Comparison of ENCODE assay signal across 9 mouse cellular contexts in genomic region chr2:57102856-57103844, GRCm38 (mm10). TPM values are rescaled to one million over a fixed set of nuclear protein-coding genes. Genes with fewer than 3 reads are reported as not detected.
DNase-seq lines count a peak whose midpoint lies in the region; ATAC-seq and TF ChIP-seq lines count a peak whose summit lies in the region.
"Had no signal": no experiment of that assay in that cellular context is flagged by ENCODE, and none has a peak within 500 bp of the region (broad histone marks: within the 10 kb centered on the region; RNA-seq: fewer than 3 reads in every experiment).

No protein-coding gene starts in this region.

- H3K9ac ChIP-seq in heart, embryonic 12.5 days = no peak overlapping the region
- no peak overlapping the region for H3K9ac ChIP-seq in hindbrain, postnatal 0 days (replicated peaks; ENCODE audit: low read length)
- no peak overlapping the region; the same call in 1 of the 2 replicates for H3K9ac ChIP-seq in midbrain, embryonic 15.5 days

- DNase-seq in heart, adult 8-10 months (ENCODE audit: low spot score) = no peak
- peak; percentile 47 for DNase-seq in embryo, embryonic 11 days
- no peak for DNase-seq in hindbrain, postnatal 0 days (ENCODE audit: low spot score)
- DNase-seq in adrenal gland, postnatal 14 days = no peak
- no peak for DNase-seq in right cerebral cortex, postnatal 4 days
- DNase-seq in B cell, adult 2 months = no peak

- no peak for ATAC-seq in heart, embryonic 12.5 days (ENCODE audit: insufficient number of reproducible peaks, low FRiP score)
- ATAC-seq in hindbrain, postnatal 0 days = peak; percentile 40; the same call in 1 of the 2 replicates
- peak; percentile 25; the same call in 1 of the 2 replicates for ATAC-seq in midbrain, embryonic 15.5 days (replicated peaks)

- no peak overlapping the region for H3K27ac ChIP-seq in heart, embryonic 12.5 days (ENCODE audit: poor library complexity, severe bottlenecking)
- H3K27ac ChIP-seq in hindbrain, postnatal 0 days = no peak overlapping the region
- H3K27ac ChIP-seq in midbrain, embryonic 15.5 days = no peak overlapping the region

- H3K27me3 ChIP-seq in heart, embryonic 12.5 days (replicated peaks) = peaks cover 76% of the 10 kb centered on the region
- peaks cover 79% of the 10 kb centered on the region for H3K27me3 ChIP-seq in hindbrain, postnatal 0 days (ENCODE audit: insufficient read depth, low read length)
- H3K27me3 ChIP-seq in midbrain, embryonic 15.5 days (replicated peaks) = peaks cover 79% of the 10 kb centered on the region
- H3K27me3 ChIP-seq: CH12.LX had no signal

- no peaks in the 10 kb centered on the region for H3K9me3 ChIP-seq in heart, embryonic 12.5 days (replicated peaks)
- H3K9me3 ChIP-seq in hindbrain, postnatal 0 days (ENCODE audit: low read length) = no peaks in the 10 kb centered on the region
- H3K9me3 ChIP-seq in midbrain, embryonic 15.5 days = no peaks in the 10 kb centered on the region

- no peaks in the 10 kb centered on the region for H3K36me3 ChIP-seq in heart, embryonic 12.5 days
- no peaks in the 10 kb centered on the region for H3K36me3 ChIP-seq in hindbrain, postnatal 0 days (ENCODE audit: insufficient read depth, low read length)
- no peaks in the 10 kb centered on the region for H3K36me3 ChIP-seq in midbrain, embryonic 15.5 days (replicated peaks)

- H3K4me2 ChIP-seq in heart, embryonic 12.5 days = peak overlapping the region; percentile 89
- peak overlapping the region; percentile 67 for H3K4me2 ChIP-seq in hindbrain, postnatal 0 days (ENCODE audit: low read depth, low read length)
- H3K4me2 ChIP-seq in midbrain, embryonic 15.5 days = peak overlapping the region; percentile 63

- H3K4me3 ChIP-seq in heart, embryonic 12.5 days = peak overlapping the region; percentile 50
- peak overlapping the region; percentile 35 for H3K4me3 ChIP-seq in hindbrain, postnatal 0 days (ENCODE audit: low read length)
- H3K4me3 ChIP-seq in midbrain, embryonic 15.5 days = peak overlapping the region; percentile 34

- under 1% methylated on average over 37 of the region's 37 CpGs for WGBS in heart, embryonic 12.5 days
- 3% methylated on average over 35 of the region's 37 CpGs for WGBS in hindbrain, postnatal 0 days
- 2% methylated on average over 37 of the region's 37 CpGs for WGBS in midbrain, embryonic 15.5 days

- peaks cover 23% of the 10 kb centered on the region for H3K4me1 ChIP-seq in heart, embryonic 12.5 days (replicated peaks)
- H3K4me1 ChIP-seq in hindbrain, postnatal 0 days (ENCODE audit: insufficient read depth, low read length) = peaks cover 7% of the 10 kb centered on the region; the same call in 1 of the 2 replicates
- H3K4me1 ChIP-seq in midbrain, embryonic 15.5 days = peaks cover 16% of the 10 kb centered on the region

- TF ChIP-seq CTCF in hindbrain, postnatal 0 days (IDR thresholded peaks at IDR 0.05; ENCODE audit: low read depth) = no peak

RNA-seq across cellular contexts. Expression of gene Nr4a2, which starts 20.7 kb away (rescaled TPM):
- polyA plus RNA-seq in heart, embryonic 12.5 days (2016; fragmentation: Nextera tagmentation; extraction: Ambion mirVana) = 3.5 and 3.8 TPM in 2 replicates
- 1 to 10 TPM in 2 of 4 experiments, under 1 TPM in 2; 0.53 to 2.1 (median 1.2) TPM for total RNA-seq in heart, adult 8-10 months (2022)
- total RNA-seq in hindbrain, postnatal 0 days (2014; rRNA removed) = 8.5 and 8.7 TPM in 2 replicates
- polyA plus RNA-seq in hindbrain, postnatal 0 days (2015; fragmentation: Nextera tagmentation; extraction: Ambion mirVana) = 8.6 and 11.2 TPM in 2 replicates
- 40.1 and 40.4 TPM in 2 replicates for polyA plus RNA-seq in midbrain, embryonic 15.5 days (2015; fragmentation: Nextera tagmentation; extraction: Ambion mirVana)
- total RNA-seq in adrenal gland, postnatal 14 days (2021) = 6.8 and 48.2 TPM in 2 replicates
